Mouse (Mus musculus) T-cell, adult 66 days (primary cell): ENCODE measurements around the gene Mup22. TPM values are rescaled to one million over a fixed set of nuclear protein-coding genes. Genes with fewer than 3 reads are reported as not detected.

Experiments used
- total RNA-seq, 2 experiments: library from RNA; stranded (reverse); gene quantifications; 3 replicates in 1 of 2; 4 replicates in 1 of 2; pipeline ENCODE4 v1.2.4; 2023

The Mup22 gene
- total RNA-seq, result not detected

DNA sequence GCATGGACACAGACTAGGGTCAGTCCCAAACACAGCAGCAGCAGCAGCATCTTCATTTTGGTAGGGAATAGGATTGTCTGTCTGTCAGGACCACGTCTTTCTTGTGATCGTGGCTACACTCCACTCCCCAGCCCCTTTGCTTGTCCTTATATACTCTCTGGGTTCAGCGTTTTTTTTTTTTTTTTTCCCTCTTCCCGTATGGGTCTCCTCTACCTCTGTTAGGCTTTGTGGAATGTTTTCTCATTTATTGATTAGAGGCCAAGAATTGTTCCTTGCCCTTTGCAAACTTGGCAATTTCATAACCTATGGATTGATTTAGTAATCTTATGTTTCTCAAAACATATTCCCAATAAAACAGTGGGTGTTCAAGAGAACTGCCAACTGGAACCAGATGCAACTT lies at the start of gene Mup22:
Gene Mup22 (minus strand): TSS at position 101 of the 400 bp plus-strand sequence.

Other genes with a start within 250 kb of the Mup22 start
- not detected for gene Mup10, start 239.3 kb downstream of the Mup22 start, total RNA-seq
- not detected for gene Mup11, start 159.1 kb downstream of the Mup22 start, total RNA-seq
- not detected for gene Mup12, start 80.1 kb downstream of the Mup22 start, total RNA-seq